Mouse (Mus musculus) midbrain, embryonic 11.5 days (tissue): ENCODE measurements around the gene Ctsd. TPM values are rescaled to one million over a fixed set of nuclear protein-coding genes. Genes with fewer than 3 reads are reported as not detected.

Experiments
- ATAC-seq: fragments of 200-750 bp; cut with Nextera tagmentation; 2 replicates; pipeline ENCODE4 v1.8.0; 2017; ENCODE audit warnings: moderate TSS enrichment, moderate library complexity; ENCODE audit not compliant: low FRiP score
- DNase-seq: peaks from one replicate; pipeline ENCODE4 v3.0.0; 2015; ENCODE audit warnings: low spot score; ENCODE audit errors: missing footprints
- H3K27ac ChIP-seq: fragments of 300-500 bp; sonication (generic); 2 replicates; pipeline ENCODE4 v1.5.1; 2014; ENCODE audit warnings: low read depth, low read length
- H3K27me3 ChIP-seq: fragments of 300-500 bp; sonication (generic); 2 replicates; pipeline ENCODE4 v1.6.1; 2014; ENCODE audit warnings: mild to moderate bottlenecking, low read length, moderate library complexity, mixed read lengths; ENCODE audit not compliant: control insufficient read depth, insufficient read depth
- H3K36me3 ChIP-seq: fragments of 300-500 bp; sonication (generic); 2 replicates; pipeline ENCODE4 v1.6.1; 2014; ENCODE audit warnings: mild to moderate bottlenecking, low read length, moderate library complexity, mixed read lengths; ENCODE audit not compliant: control insufficient read depth, insufficient read depth
- H3K4me1 ChIP-seq: fragments of 300-500 bp; sonication (generic); 2 replicates; pipeline ENCODE4 v1.6.1; 2014; ENCODE audit warnings: low read length; ENCODE audit not compliant: control insufficient read depth, insufficient read depth
- H3K4me2 ChIP-seq: fragments of 300-500 bp; sonication (generic); 2 replicates; pipeline ENCODE4 v1.6.1; 2014; ENCODE audit warnings: mild to moderate bottlenecking, moderate library complexity
- H3K4me3 ChIP-seq: fragments of 300-500 bp; sonication (generic); 2 replicates; pipeline ENCODE4 v1.5.1; 2014; ENCODE audit warnings: low read depth, low read length
- H3K9ac ChIP-seq: fragments of 300-500 bp; sonication (generic); 2 replicates; pipeline ENCODE4 v1.6.1; 2014; ENCODE audit warnings: low read length
- H3K9me3 ChIP-seq: fragments of 300-500 bp; sonication (generic); 2 replicates; pipeline ENCODE4 v1.6.1; 2016; ENCODE audit warnings: low read length; ENCODE audit not compliant: control insufficient read depth
- WGBS: fragments of 180-500 bp; shearing (Covaris S2); extraction: QIAGEN DNeasy Blood & Tissue Kit; methylation state at CpG from one replicate; pipeline ENCODE4 v1.1.7; 2014; 5-methylcytosine and 5-hydroxymethylcytosine counted together
- polyA plus RNA-seq: library from polyadenylated mRNA; unstranded; fragments of >200 nt; fragmentation: Nextera tagmentation; extraction: Ambion mirVana; gene quantifications from 2 replicates; pipeline ENCODE4 v1.2.1, GENCODE M21; 2014

Ctsd gene
- polyA plus RNA-seq, 1 experiment from 2014 or later, result 169 TPM

DNA sequence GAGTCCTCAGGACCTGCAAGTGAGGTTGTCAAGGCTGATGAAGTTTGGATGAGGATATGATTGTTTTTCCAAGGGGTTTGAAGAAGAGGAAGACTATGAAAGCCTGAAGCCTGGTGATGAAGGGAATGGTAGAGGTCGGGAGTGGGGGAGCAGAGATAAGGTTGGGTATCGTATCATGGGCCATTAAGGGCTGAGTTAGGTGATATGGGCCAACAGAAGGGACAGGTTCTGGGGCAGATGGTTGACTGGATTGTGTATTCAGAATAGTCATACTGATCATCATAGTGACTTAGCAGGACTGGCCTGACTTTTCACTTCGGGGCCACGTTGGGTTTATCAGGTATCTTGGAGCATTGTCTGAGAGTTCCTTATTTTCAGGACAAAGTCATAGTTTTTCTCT is 7.6 kb upstream of the Ctsd start:
- H3K4me2 ChIP-seq, result no peak overlapping the region
- DNase-seq (no peak), ATAC-seq (no peak)
- no peaks in the 10 kb centered on the region for H3K9me3 ChIP-seq
- no peaks in the 10 kb centered on the region for H3K4me1 ChIP-seq
- H3K9ac ChIP-seq, result no peak overlapping the region
- 88% methylated on average over 4 of the region's 4 CpGs for WGBS
- no peak overlapping the region for H3K4me3 ChIP-seq
- no peak overlapping the region for H3K27ac ChIP-seq
- no peaks in the 10 kb centered on the region for H3K36me3 ChIP-seq
- no peaks in the 10 kb centered on the region for H3K27me3 ChIP-seq

DNA sequence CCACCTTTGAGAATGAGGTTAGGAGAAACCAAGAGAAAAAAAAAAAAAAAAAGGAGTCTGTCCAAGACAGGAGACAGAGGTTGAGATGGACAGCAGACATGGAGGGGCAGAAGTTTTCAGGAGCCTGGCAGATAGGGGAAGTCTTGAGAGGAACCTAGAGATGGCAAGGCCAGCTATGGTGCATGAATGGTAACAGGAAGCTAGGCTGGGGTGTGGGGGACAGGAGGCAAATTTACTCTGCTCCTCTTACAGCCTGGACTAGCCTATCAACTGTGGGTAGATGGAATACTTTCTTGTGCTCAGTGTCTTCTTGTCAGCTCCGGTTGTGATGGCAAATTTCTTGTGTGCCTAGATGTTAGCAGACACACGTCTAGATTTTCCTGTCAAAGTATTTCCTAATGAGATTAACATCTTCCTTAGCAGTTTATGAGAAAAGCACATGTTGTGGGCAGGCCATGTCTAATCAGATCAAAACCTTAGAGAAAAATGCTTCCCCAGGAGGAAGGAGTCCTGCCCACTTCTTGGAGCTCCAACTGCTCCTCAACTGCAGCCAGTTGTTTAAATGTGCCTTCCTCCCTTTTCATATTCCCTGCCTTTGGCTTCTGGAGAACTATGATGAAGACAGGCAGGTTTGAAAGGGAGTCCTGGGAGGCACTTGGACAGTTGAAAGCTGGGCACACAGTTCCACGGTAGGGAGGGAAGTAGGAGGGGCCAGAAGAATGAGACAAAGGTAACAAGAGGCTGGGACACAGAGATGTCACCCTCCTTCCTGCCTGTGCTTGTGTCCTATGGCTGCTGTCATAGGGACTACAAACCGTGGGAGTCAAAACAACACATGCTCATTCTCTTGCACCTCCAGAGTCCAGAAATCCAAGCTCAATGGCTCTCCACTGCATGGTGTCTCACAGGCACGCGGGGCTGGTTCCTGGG is 6.7 kb upstream of the Ctsd start:
- no peaks in the 10 kb centered on the region for H3K36me3 ChIP-seq
- no peaks in the 10 kb centered on the region for H3K27me3 ChIP-seq
- 77% methylated on average over 6 of the region's 6 CpGs for WGBS
- no peak overlapping the region for H3K4me2 ChIP-seq
- no peak overlapping the region for H3K9ac ChIP-seq
- H3K27ac ChIP-seq, result no peak overlapping the region
- no peaks in the 10 kb centered on the region for H3K9me3 ChIP-seq
- no peak for ATAC-seq
- H3K4me3 ChIP-seq, result no peak overlapping the region
- no peaks in the 10 kb centered on the region for H3K4me1 ChIP-seq
- DNase-seq, result no peak

DNA sequence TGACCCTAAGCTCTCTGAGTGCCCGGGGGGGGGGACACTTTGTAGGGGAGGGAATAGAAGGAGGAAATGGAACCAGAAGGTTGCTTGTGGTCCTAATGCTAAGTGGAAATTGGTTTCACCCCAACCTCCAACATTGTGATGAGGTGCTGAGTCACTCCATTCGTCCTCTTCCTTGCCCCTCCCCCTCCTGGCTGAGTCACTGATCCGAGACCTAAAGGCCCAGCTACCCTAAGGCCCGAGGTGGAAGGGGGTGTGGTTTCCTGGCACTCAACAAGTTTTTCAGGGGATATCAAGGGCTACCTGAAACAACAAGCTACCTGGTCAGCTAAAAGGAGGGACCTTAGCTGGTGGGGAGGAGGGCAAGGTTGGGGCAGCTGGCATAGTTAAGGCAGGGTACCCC is 5.4 kb upstream of the Ctsd start:
- Histone ChIP-seq H3K36me3 (no peaks in the 10 kb centered on the region), H3K4me2 (no peak overlapping the region), H3K4me1 (no peaks in the 10 kb centered on the region), H3K27me3 (no peaks in the 10 kb centered on the region), H3K9ac (no peak overlapping the region), H3K4me3 (no peak overlapping the region), H3K27ac (no peak overlapping the region), H3K9me3 (no peaks in the 10 kb centered on the region)
- 28% methylated on average over 4 of the region's 4 CpGs for WGBS
- ATAC-seq (no peak), DNase-seq (no peak)

DNA sequence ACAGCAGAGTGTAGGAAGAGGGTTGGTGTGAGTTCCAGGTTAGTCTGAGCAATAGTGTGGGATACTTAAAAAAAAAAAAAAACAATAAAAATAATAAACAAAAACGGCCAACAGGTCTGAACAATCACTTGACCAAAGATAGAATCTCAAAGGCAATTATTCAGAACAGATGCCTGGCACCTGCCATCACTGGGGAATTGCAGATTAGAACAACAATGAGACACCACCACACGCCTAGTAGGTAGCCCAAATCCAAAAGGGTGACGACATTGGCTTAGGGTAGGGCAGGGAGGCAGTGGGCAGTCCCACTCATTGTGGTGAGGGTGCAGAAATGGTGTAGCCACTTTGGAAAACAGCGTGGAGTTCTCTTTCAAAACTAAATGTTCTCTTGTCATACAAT is 3.8 kb upstream of the Ctsd start:
- Histone ChIP-seq H3K4me1 (peaks cover 6% of the 10 kb centered on the region), H3K4me3 (no peak overlapping the region), H3K9me3 (no peaks in the 10 kb centered on the region), H3K4me2 (no peak overlapping the region), H3K27ac (no peak overlapping the region), H3K36me3 (no peaks in the 10 kb centered on the region), H3K27me3 (no peaks in the 10 kb centered on the region), H3K9ac (no peak overlapping the region)
- DNase-seq, result no peak
- ATAC-seq, result no peak
- 72% methylated on average over 4 of the region's 4 CpGs for WGBS

DNA sequence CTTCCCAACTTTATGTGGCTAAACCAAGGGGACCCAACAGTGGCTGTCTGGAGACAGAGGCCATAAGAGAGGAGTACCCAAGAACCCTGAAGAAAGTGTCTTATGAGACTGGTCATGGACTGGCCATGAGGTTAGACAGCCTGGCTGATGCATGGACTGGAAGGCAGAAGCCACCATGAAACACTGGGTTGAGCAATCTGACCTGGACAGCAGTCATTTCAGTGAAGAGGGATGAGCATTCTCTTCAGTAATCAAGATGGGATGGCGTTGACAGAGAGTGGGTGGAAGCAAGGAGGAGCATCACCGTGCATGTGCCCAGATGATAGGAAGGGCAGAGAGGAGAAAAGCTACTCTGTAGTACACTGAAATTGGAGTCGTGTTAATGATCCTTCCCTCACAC is 3.3 kb upstream of the Ctsd start:
- H3K27ac ChIP-seq, result no peak overlapping the region
- peaks cover 8% of the 10 kb centered on the region for H3K4me1 ChIP-seq
- DNase-seq, result no peak
- H3K4me3 ChIP-seq, result no peak overlapping the region
- no peaks in the 10 kb centered on the region for H3K27me3 ChIP-seq
- 80% methylated on average over 3 of the region's 3 CpGs for WGBS
- H3K9me3 ChIP-seq, result no peaks in the 10 kb centered on the region
- no peak overlapping the region for H3K4me2 ChIP-seq
- ATAC-seq, result no peak
- no peak overlapping the region for H3K9ac ChIP-seq
- H3K36me3 ChIP-seq, result no peaks in the 10 kb centered on the region

DNA sequence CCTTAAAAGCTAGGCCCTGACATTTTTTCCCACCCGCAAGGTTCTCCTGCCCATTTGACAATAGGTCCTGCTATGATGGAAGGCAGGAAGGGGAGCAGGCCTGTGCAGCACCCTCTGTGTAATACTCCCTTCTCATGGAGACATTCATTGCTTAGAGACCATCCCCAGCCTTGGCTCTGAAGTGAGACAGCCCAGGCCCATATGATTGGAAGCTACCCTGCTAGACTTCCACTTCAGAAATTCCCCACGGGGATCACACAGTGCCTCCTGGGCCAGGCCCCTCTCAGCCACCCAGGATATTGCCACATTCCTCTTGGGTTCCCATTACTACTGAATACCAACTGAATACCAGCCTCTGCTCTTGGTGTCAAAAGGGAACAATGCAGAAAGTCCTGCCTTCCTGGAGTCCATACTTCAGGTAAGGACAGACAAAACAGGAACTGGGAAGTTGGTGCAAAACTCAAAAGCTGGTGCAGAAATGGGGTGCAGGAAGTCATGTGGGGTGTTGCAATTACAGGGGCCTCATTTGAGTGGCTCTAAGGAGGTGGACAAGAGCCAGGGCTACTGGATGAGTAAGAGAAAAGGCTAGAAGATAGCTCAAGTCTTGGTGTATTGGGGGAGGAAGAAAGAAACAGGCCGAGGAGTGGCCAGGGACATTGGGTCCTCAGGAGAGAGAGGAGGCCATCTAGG is 2.3 kb upstream of the Ctsd start:
- ATAC-seq (no peak), DNase-seq (no peak)
- no peaks in the 10 kb centered on the region for H3K27me3 ChIP-seq
- H3K4me2 ChIP-seq, result no peak overlapping the region
- WGBS, result 90% methylated on average over 3 of the region's 3 CpGs
- 0 out of 2 replicates have a peak, but pooled peaks cover 3% of the 10 kb centered on the region for H3K36me3 ChIP-seq
- no peak overlapping the region for H3K4me3 ChIP-seq
- no peak overlapping the region for H3K27ac ChIP-seq
- H3K9me3 ChIP-seq, result no peaks in the 10 kb centered on the region
- H3K9ac ChIP-seq, result no peak overlapping the region
- H3K4me1 ChIP-seq, result peaks cover 8% of the 10 kb centered on the region

DNA sequence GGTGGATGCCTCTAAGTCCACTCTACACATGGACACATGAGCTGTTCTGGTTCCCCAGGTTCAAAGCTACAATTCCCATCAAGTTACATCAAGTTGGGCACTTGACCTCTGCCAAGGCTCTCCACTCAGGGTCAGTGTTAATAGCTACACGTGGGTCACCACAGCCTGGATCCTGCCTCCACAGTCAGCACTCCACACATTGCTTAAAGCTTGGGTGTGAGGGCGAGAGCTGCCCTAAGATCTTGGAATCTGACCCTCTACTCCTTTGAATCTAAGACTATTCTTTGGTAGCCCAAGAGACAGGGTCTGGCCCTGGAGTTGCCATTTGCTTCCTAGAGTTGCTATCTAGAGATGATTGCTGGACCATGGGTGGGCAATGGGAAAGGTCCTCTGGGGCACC is 902 bp upstream of the Ctsd start:
- no peak for ATAC-seq
- no peak overlapping the region for H3K27ac ChIP-seq
- WGBS, result 100% methylated on average over 2 of the region's 2 CpGs

DNA sequence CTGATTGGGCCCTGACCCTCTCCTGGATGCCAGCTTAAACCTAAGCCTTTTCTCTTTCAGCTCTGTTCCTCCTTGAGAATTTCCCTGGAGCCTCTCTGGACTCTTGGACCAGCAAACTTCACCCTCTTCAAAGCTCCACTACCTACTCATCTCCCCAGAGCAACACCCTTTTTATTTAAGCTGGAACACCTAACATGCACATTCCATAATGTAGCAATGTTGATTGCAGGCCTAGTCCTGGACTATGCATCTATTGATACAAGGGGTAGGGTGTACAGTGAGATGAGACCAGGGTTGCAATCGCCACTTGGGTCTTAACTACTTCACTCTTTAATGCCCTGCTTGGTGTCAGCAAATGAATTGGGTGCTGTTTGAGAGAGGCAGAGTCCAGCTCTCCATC is 360 bp upstream of the Ctsd start:
- DNase-seq (no peak), ATAC-seq (peak; percentile 39)
- H3K36me3 ChIP-seq, result peaks cover 5% of the 10 kb centered on the region; the same call in 1 of the 2 replicates
- no peaks in the 10 kb centered on the region for H3K9me3 ChIP-seq
- peaks cover 8% of the 10 kb centered on the region for H3K4me1 ChIP-seq
- WGBS, result 97% methylated on average over 1 of the region's 1 CpGs
- no peak overlapping the region for H3K27ac ChIP-seq
- peak overlapping the region; percentile 81 for H3K4me2 ChIP-seq
- peak overlapping the region; percentile 81 for H3K4me3 ChIP-seq
- no peak overlapping the region for H3K9ac ChIP-seq
- H3K27me3 ChIP-seq, result no peaks in the 10 kb centered on the region

More for the DNA sequence above, 902 bp upstream of the Ctsd start:
- Histone ChIP-seq H3K4me2 (no peak overlapping the region), H3K4me1 (peaks cover 8% of the 10 kb centered on the region), H3K9me3 (no peaks in the 10 kb centered on the region), H3K27me3 (no peaks in the 10 kb centered on the region), H3K36me3 (0 out of 2 replicates have a peak, but pooled peaks cover 3% of the 10 kb centered on the region), H3K4me3 (no peak overlapping the region), H3K9ac (no peak overlapping the region)
- DNase-seq, result no peak

DNA sequence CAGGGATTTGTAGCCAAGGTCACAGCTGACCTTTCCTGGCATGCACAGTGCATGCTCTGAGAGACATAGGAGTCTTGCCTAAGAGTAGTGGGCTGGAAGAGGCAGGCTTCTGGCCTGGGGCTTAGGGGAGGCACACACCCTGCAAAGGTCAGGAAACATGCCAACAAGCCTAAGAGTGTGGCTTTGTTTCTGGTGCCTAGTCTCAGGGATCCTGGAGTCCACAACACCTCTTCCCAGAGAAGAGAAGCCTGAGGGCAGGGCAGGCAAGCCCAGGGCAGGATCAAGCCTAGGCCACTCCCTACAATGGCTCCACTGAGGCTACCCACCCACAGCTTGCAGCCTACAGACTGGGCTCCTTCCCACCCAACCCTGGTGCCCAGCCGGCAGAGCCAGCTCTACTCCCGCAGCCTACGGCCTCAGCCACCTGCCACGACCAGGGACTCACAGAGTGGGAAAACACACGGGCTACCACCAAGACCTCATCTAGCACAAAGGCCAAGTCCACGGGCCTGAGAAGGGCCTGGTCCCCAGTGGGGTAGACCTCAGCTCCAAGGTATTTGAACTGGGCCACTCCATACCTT is 1.1 kb downstream of the Ctsd start:
- Histone ChIP-seq H3K4me2 (peak overlapping the region; percentile 81), H3K27me3 (no peaks in the 10 kb centered on the region), H3K9me3 (no peaks in the 10 kb centered on the region), H3K4me1 (peaks cover 8% of the 10 kb centered on the region), H3K36me3 (peaks cover 11% of the 10 kb centered on the region; the same call in 1 of the 2 replicates), H3K9ac (peak overlapping the region; percentile 91), H3K27ac (no peak overlapping the region), H3K4me3 (peak overlapping the region; percentile 81)
- DNase-seq, result no peak
- no peak for ATAC-seq
- WGBS, result 68% methylated on average over 6 of the region's 6 CpGs
